Mouse (Mus musculus) liver, embryonic 14.5 days (tissue): ENCODE results near the gene Stac2.

Experiments
- CTCF ChIP-seq: IDR thresholded peaks from 2 replicates; pipeline ENCODE4 v1.5.1; 2016; ENCODE audit warnings: antibody characterized with exemption, low read depth, control low read depth
- EP300 ChIP-seq: IDR thresholded peaks from 2 replicates; pipeline ENCODE4 v1.6.1; 2016; ENCODE audit warnings: antibody characterized with exemption, low read depth

- no peak for TF ChIP-seq CTCF
- TF ChIP-seq EP300 = no peak
Measured at GRCm38 (mm10) chr11:97996691-97997090, 56.6 kb downstream of the Stac2 start.
